Mouse (Mus musculus) cerebellum, postnatal 10 days (tissue): ENCODE data around the gene Zfp319.

ENCODE experiments used
- DNase-seq, 2 experiments: peaks; one replicate each; pipeline ENCODE4 v3.0.0; 2021; ENCODE audit warnings: mixed read lengths in 2 of 2

Zfp319 gene

DNA sequence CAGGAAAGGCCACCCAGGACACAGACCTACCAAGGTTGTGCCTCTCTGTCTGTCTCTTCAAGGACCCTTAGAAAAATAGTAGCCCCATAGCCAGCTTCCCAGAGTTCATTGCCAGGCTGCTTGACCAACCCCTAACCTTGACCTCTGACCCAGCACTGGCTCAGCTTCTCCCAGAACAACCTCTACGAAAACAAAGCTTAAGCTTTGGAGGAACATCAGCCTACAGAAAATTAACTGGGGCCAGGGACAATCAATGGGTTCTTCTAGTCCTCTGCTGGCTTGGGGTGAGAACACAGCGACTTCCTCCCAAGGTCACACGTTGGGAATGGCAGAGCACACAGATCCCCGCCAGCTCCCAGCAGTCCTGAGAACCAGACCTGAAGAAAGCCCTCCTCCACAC lies 26.2 kb downstream of the Zfp319 start:
- no peak for DNase-seq

DNA sequence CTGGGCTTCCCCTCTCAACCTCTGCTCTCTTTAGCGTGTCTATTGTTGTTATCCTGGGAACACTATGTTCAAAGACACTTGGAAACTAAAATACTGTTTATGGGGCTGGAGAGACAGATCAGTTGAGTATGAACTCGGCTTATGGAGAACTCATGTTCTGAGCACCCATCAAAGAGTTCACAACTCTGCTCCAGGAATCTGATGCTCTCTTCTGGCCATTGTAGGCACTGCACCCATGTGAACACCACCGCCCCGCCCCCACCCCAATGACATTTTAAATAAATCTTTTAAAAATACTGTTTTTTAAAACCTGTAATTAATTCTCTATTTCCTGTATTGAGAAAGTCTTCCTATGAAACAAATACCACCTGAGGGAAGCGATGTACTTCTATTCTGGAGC lies 29.3 kb downstream of the Zfp319 start:
- DNase-seq = peak; percentile 58 to 63

- peak; percentile 52 to 60 for DNase-seq
Observed at GRCm38 (mm10) chr8:95293891-95294290, 37.9 kb downstream of the Zfp319 start.

DNA sequence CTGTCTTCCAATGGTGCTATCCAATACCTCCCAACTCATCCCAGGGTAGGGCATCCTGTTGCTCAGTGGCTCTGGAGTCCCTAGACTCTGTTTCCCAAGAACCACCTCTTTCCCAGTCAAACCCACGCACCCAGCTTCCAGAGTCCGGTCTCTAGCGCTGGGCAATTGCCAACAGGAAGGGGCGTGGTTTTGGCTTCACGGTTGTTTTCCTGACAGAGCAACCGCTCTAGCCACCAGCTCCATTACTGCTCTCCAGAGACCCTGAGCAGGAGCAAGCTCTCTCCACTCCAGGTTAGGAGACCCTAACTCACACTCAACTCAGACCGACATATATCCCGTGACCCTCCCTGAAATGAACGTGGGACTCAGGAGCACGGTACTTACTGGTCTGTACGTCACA lies 38.6 kb downstream of the Zfp319 start:
- DNase-seq = peak; percentile 74 to 80

DNA sequence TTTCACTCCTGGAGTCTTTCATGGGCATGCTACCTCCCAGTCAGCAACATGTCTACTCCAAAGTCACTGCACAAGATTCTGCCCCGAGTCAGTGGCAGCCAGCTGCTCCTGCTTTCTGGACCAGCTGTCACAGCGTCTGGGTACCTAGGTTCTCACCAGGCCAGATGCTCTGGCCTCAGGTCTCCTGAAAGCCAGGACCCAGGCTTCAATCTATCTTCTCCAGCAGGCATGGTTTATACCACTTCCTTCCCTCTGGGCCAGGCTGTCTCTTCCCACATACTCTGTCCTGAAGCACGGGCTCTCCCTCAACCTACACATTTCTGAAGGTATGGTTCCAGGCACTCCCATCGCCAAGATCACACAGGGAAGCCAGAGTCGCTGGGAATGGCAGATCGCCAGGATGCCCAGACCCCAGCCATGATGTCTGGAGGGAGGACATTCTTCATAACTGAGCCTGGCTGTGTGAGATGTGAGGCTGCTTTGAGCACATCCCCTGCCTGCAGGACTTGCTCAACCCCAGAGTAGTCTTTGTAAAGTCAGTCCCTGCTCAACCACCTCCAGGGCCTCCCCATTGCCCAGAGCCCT lies 42.6 kb downstream of the Zfp319 start:
- DNase-seq = peak; percentile 36 to 52

DNA sequence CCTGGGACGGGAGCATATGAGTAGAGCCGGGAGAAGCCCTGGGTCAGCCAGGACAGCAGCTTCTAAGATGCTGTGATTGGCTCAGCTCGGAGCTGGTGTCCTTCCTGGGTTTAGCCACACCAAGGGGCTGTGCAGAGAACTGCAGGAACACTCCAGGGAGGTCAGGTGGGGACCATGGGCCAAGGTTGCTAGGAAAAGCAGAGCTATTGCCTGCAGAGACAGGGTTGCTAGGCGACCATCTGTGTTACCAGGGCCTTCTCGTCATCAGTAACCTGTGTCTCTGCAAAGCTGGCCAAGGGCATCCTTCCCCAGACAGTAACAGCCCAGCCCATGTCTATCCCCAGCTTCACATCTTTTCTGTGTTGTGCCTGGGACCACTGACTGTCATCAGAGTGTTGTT lies 50.3 kb downstream of the Zfp319 start:
- peak; percentile 54 to 59 for DNase-seq
